Mouse (Mus musculus): ENCODE results near the gene Dnm2.
"Not testable (repeated sequence)": the region's sequence is repeated elsewhere in the genome, so short reads cannot be mapped to it uniquely, and the experiment has no call there.

Gene Dnm2

DNA sequence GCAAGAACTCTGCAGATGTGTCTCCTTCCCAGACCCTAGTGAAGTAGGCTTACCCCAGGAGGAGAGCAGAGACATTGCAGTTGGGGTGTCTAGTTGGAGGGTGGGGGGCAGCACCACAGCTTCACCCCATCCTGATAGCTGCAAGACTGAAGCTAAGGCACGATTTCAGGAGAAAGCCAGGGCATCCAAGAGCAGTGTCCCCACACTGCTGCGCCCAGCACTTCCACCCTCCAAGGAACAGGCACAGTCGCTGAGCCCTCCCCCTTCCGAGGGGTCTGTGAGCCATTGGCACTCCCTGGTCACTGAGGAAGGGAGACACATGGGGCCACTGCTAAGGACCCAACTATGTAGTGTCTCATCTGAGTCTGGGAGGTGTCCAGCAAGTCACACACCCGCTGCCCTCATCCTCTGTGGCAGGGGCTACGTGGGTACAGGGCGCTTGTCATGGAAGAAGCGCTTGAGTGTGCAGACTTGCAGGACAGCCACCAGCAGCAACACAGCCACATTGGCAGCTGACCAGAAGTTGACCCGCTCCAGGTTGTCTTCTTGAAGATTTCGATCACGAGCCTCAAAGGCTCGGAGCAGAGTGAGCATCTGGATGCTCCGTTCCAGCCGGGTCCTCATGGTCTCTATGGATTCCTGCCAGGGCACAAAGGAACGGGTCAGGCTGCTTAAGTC lies 83.2 kb downstream of the Dnm2 start:
- no peak for DNase-seq (ENCODE audit: low spot score)

DNA sequence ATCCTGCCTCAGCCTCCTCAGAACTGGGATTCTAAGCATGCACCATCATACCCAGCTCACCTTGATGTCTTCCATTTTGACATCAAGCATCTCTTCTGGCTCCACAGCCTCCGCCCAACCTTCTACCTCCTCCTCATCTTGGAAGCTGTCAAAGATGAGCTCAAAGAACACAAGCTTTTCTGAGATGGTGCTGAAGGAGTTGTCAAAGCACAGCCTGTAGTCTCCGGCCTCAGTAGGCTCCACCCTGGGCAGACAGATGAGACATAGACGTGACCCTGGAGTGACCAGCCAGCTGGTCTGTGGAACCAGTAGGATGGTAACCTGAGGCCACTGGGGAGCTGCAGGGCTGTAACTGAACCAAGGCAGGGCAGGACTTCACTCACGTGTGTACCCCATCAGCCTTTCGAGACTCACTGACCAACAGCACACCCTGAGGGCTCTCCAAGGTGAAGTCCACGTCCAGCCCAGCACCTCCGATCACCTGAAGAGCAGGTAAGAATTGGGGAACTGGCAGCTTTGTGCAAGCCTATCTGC lies 84.2 kb downstream of the Dnm2 start:
- DNase-seq (ENCODE audit: low spot score), result no peak

DNA sequence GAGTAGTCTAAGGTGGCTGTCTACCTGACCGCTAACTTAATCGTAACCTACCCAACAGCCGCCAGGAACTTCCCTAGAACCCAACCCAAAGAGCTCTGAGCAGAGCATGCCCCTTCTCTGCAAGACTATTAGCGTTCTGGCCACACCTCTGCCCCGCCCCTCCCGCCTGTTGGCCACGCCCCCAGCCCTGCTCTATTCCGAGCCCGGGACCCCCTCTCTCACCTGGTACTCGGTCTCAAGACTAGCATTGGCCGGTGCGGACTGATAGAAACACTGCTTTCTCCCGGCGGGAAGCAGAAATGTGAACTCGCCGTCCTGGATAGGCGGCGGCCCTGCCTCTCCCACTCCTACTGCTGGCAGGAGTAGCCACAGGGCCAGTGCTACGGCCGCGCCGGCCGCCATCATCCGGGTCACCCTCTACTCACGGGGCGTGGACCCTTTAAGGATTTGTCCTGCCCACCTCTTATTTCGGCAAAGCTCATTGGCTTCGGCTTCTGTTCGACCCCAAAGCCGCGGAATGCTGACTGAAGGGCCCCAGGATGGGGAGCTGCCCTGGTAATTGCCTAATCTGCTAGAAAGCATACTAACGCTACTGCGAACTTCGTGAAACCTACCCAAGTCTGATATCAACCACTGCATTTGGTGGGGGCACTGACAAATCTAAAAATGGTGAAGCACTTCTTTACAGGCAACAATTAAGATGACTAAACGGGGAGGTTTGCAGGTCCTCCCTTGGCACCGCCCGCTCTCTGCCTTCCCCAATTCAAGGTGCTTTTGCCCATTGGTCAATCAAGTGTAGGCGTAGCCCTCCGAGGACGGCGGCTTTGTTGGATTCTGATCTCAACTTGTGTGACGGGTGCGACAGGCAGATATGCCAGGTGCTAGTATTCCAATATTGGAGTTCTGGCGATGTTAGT lies 85.3 kb downstream of the Dnm2 start, which contains the start of gene Tmed1:
Tmed1 (minus strand) TSS at position 481 of the 917 bp plus-strand sequence.
- DNase-seq (ENCODE audit: low spot score), result peak; percentile 94

DNA sequence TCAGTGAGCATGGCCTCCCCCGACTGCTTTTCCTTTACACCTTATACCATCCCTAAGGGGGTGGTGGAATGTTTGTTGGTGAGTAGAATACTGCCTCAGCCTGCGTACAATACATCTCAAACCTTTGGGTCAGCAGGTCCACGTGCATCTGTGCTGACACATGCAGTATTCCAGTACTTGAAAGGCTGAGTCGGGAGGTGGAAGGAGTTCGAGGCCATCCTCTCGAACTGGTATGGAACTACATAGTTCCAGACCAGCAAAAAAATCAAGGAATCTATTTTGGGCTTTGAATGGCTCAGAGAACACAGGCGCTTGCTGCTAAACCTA lies 85.9 kb downstream of the Dnm2 start:
- DNase-seq (ENCODE audit: low spot score), result no peak

DNA sequence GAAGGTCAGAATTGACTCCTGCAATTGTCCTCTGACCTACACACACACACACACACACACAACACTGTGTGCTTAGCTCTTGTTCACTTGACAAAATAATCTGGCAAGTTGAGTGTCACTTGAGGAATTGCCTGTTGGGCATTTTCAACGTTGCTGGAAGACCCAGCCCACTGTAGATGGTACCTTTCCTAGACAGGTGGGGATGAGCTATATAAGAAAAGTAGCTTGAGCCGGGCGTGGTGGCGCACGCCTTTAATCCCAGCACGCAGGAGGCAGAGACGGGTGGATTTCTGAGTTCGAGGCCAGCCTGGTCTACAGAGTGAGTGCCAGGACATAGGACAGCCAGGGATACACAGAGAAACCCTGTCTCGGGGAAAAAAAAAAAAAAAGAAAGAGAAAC lies 86.3 kb downstream of the Dnm2 start:
- no peak for DNase-seq (ENCODE audit: low spot score)

DNA sequence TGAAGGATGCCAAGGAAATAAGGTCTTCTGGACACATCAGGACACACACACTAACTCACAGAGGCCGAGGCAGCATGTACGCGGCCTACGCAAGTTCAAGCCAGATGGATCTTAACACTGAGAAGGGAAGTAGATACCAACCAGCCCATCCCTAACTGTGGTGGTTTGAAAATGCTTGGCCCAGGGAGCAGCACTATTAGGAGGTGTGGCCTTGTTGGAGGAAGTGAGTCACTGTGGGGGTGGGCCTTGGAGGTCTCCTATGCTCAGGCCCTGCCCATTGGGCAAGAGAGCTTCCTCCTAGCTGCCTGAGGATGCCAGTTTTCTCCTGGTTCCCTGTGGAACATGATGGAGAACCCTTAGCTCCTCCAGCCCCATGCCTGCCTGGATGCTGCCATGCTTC lies 88.8 kb downstream of the Dnm2 start:
- DNase-seq (ENCODE audit: low spot score), result no peak

DNA sequence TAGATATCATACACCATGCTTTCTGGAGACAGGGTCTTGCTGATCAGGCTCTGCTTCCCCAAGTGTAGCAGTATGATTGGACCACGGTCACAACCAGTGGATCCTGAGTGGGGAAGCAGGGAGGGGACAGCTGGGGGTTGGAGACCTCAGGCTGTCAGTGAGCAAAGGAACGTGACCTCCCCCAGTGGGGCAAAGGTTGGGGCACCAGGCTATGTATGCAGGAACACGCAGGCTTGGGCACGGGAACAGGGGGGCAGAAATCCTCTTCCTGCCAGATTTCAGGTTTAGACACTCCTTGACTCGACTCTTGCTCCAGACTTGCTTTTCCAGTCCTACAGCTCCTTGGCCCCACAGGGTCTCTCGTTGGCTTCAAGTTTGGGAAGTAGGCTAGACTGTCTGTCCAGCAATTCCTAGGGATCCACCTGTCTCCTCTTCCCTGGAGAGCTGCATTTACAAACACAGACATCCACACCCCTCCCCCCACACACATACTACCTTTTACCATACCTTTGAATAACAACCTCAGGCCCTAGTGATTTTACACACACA lies 93.3 kb downstream of the Dnm2 start:
- no peak for DNase-seq (ENCODE audit: low spot score)

DNA sequence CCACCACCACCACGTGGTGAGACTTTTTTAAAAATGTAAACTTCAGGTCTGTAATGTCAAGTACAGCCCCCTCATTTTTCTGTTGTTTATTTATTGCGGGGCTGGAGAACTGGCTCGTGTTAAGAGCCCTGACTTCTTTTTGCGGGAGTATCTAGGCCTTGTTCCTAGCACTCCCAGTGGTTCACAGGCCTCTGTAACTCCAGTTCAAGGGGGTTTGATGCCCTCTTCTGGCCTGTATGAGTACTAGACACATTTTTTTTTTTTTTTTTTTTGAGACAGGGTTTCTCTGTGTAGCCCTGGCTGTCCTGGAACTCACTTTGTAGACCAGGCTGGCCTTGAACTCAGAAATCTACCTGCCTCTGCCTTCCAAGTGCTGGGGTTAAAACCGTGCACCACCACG lies 94.0 kb downstream of the Dnm2 start:
- not testable (repeated sequence) for DNase-seq (ENCODE audit: low spot score)

DNA sequence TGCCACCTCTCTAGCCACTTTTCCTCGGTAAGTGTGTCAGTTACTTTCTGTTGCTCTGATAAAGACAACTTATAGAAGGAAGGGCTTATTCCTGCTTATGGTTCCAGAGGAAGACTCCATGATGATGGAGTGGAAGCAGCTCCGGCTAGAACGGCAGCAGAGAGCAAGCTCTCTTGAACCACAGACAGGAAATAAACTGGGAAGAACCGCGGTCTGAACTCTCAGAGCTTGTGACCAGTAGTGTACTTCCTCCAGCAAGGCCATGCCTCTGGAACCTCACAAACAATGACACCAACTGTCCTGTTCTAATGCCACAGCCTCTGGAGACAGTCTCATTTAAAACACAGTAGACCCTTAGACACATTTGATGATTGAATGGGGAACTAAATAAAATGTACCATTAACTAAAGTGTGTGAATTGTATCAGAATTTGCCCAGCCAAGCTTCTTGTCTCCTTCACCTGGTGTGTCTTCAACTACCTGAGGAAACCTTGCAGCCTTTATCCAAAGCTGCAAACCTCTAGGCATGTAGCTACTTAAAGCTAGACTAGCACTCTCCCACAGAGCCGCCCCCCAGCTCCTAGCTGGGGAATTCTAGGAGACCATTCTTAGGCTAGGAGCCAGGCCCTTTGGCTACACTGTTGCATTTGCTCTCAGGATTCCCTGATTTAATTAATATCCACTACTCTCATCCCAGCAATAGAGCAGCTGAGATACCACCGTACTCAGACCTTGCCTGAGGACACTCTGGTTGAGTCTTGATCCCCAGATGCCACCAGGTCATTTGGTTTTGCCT lies 100.6 kb downstream of the Dnm2 start:
- DNase-seq (ENCODE audit: low spot score), result no peak

DNA sequence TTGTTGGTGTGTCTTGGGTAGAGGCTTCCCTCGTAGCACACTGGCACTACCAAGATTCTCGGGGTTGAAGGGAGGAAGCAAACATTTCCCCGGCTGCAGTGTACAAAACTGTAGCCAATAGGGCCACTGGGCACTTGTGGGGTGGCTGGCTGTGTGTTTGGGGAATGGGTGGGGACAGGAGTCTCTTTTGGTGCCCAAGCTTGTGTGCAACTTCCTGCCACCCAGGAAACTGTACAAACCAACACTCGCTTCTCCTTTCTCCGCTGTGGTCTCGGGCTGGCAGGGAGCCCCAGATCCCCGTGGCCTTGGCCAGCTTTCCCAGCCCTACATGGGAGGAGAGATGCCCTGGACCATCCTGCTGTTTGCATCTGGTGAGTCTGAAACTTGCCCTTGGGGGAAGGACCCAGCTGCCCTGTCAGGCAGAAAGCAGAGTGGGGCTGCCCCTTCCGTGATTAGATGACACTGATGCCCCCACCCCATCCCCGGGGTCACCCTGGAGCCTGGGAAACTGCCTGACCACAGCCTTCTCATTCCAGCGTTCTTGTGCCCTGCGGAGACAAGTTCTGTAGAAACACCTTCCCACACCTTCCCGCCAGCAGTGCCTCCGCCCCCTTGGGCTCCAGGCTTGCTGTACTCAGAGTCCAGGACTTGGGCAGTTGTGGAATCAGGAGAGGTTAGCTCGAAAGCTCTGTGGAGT lies 101.4 kb downstream of the Dnm2 start, which contains the start of gene AB124611:
AB124611 (plus strand) TSS at position 240 of the 697 bp plus-strand sequence.
- no peak for DNase-seq (ENCODE audit: low spot score)

DNA sequence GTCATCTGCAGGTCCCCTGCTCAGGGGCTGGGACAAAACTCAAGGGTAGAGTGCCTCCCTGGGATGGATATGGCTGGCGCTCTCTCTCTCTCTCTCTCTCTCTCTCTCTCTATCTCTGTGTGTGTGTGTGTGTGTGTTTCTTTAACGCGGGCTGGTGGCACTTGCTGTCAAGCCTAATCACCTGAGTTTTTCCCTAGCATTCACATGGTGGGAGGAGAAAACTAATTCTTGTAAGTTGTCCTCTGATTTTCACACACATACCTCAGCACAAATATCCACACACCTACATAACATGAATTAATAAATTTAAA lies 101.9 kb downstream of the Dnm2 start:
- DNase-seq (ENCODE audit: low spot score), result no peak

DNA sequence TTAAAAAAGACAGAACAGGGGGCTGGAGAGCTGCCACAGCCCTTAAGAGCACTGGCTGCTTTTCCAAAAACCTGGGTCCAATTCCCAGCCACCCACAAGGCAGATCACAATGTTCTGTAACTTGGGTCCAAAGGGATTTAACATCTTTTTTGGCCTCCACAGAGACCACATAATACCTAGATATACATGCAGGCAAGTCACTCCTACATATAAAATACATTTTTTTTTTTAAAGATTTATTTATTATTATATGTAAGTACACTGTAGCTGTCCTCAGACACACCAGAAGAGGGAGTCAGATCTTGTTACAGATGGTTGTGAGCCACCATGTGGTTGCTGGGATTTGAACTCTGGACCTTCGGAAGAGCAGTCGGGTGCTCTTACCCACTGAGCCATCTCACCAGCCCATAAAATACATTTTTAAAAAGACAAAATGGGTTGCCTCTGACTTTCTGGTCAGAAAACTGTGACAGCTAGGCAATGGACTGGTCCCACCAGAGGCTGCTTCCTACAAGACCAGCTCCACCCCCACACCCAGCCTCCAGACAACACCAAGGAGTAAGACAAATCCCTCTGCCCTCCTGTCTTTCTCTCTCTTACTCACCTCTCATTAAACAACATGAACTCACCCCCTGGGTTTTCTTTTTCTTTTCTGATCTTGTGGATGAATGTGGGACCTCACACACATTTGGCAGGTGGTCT lies 102.5 kb downstream of the Dnm2 start:
- DNase-seq (ENCODE audit: low spot score), result no peak

DNA sequence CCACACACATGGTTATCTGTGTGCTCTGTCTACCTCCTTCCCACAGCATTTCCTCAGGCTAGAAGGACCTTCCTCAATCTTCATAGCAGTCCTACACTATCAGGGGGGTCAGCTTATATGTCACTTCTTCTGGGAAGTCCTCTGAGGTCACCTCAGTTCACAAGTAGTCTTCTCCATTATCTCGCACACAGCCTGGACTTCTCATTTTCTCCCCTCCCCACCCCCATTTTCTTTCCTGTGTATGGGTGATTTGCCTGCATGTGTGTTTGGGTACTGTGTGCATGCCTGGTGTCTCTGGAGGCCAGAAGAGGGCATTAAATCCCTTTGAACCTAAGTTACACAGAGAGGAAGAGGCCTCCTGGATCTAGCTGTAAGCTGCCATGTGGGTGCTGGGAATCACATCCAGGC lies 103.2 kb downstream of the Dnm2 start:
- no peak for DNase-seq (ENCODE audit: low spot score)

DNA sequence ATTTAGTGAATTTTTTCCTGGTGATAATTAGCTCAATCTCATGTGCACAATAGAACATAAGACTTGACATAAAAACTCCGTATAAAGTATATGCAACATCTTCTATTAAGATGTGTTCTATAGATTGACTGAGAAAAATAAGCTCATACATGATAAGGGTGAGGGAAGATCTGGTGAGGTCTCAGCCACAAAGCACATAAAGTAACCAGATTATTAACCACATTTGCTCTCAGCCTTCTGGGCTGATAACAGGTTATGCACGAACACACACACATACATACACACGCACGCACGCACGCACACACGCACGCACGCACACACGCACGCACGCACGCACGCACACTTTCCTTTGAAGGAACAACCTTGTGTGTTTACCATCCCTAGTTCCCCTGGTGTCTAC lies 111.8 kb downstream of the Dnm2 start:
- no peak for DNase-seq (ENCODE audit: low spot score)

DNA sequence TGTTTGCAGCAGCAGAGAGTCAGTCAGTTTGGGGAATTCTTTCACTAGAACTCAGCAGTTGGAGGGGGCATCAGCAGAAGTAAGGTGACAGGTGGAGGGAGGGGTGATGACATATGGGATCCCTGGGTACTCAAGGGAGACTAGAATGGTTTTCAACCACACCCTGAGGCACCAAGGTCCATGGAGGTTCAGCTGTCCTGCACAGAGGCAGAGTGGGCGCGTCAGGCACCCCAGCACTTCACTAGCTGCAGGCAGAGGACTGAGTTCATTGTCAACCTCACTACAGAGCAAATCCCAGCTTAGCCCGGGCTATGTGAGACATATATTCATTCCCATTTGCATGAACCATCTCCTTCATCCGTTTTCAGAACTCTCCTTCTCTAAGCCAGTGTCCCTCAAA lies 112.3 kb downstream of the Dnm2 start:
- no peak for DNase-seq (ENCODE audit: low spot score)

DNA sequence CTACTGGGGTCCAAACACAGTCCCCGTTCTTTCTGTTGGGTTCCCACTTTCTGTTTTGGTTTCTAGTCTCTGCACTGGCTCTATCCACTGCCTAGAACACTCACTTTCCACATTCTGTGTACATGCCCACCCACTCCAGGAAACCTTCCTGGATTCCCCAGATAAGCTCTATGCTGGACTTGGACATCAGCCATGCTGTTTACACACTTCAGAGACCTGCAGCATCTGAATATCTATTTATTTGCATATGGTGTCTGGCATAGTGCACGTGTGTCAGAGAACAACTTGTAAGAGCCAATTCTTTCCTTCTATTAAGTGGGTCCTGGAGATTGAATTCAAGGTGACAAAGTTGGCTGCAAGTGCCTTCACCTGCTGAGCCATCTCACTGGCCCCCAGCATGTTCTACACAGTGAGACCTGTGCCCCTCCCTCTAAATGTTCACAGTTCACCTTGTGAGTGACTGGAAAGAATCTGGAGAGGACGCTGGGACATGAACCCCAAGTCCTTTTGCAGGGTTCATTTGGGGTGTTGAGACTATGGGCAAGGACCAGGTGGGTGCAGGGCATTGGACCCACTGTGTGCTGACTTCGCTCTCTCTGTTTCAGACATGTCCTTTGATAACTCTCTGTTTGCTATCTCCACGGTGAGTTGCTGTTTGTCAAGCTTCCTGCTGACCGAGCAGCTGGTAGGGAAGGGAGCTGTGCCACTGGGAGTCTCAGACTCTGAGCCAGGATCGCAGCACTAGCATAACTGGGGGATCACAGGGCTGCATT lies 115.5 kb downstream of the Dnm2 start:
- DNase-seq (ENCODE audit: low spot score), result no peak

DNA sequence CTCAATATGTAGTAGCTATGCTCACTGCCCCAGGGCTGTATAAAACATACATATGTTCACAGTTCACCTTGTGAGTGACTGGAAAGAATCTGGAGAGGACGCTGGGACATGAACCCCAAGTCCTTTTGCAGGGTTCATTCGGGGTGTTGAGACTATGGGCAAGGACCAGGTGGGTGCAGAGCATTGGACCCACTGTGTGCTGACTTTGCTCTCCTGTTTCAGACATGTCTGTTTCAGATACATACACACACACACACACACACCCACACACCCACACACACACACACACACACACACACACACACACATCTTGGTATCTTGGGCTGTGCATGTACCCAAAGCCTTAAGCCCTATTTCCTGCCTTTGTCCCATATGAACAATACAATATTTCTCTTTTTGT lies 117.3 kb downstream of the Dnm2 start:
- DNase-seq (ENCODE audit: low spot score), result not testable (repeated sequence)

DNA sequence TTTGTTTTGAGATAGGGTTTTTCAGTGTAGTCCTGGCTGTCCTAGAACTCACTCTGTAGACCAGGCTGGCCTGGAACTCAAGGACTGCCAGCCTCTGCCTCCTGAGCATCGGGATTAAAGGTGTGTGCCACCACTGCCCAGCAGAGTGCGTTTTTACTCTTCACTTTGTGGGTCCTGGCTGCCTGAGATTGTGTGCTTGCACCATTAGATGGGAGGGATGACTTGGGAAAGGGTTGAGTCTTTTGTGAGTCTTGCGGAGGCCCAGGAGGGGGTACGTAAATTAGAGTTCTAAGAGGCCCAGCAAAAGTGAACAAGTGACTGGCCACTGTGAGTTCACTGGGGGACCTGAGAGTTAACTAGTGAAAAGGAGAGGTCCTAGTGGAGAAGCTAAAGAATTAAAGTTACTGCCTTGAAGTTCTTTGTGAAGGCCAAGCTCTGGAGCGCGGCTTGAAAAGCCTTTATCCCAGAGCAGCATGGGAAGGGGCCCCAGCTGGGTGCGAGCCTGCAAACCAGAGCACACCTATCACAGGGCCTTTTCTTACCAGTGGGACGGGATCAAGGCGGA lies 120.7 kb downstream of the Dnm2 start:
- no peak for DNase-seq (ENCODE audit: low spot score)

DNA sequence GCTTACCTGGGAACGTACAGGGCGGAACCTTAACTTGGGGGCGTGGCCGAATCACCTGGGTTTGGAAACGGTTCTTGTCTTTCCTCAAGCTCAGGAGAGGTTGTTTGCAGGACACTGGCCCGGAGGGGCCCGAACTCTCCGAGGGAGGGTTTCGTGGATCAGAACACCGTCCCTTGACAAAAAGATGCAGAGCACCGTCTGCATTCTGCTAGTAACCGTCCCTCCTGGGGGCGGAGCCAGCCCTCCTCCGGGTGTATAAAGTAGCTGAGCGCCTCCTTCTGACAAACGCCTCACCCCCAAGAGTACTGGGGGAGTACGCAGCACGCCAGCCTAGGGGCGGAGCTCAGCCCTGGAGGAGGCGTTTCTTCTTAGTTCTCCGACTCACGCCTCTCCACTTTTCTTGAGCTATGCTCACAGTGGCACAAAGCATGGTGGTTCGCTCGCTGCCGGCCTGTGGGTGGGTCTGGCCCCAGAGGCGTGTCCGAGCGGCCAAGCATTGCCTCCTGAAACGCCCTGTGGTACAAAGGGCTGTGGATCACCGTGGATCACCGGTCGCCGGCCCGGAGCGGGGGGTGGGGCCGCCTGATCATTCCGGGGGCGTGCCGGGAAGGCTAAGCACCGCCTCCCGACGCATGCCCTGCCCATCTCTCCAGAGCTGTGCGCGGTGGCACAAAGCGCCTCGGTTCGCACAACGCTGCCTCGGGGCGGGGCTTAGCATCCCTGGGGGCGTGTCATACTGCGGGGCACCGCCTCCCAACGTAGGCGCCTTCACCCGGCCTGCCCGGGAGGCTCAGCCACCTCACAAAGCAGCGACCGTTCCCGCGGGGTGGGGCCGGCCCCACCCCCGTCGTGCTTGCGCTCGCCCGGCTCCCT lies 121.4 kb downstream of the Dnm2 start:
- DNase-seq (ENCODE audit: low spot score), result peak; percentile 97
